Mouse (Mus musculus) hindbrain, embryonic 10.5 days (tissue): ENCODE measurements at regions not wholly inside any gene's neighbourhood (a gene's known extent, or its start where the extent isn't known, plus 50 kb on each side); places are given as distances from the start of the nearest gene placed in this dataset.

Experiments used
- DNase-seq: peaks from one replicate; pipeline ENCODE4 v3.0.0-alpha.2; 2017; ENCODE audit warnings: low spot score
- H3K27ac ChIP-seq: fragments of 300-500 bp; sonication (generic); 2 replicates; pipeline ENCODE4 v1.5.1; 2016; ENCODE audit warnings: mild to moderate bottlenecking, moderate library complexity
- H3K27me3 ChIP-seq: fragments of 300-500 bp; sonication (generic); 2 replicates; pipeline ENCODE4 v1.6.1; 2016; ENCODE audit warnings: mild to moderate bottlenecking; ENCODE audit not compliant: poor library complexity, insufficient read depth, severe bottlenecking
- H3K36me3 ChIP-seq: fragments of 300-500 bp; sonication (generic); 2 replicates; pipeline ENCODE4 v1.6.1; 2016; ENCODE audit warnings: mild to moderate bottlenecking, moderate library complexity
- H3K4me1 ChIP-seq: fragments of 300-500 bp; sonication (generic); replicated peaks from 2 replicates; pipeline ENCODE4 v1.6.1; 2016; ENCODE audit warnings: mild to moderate bottlenecking
- H3K4me3 ChIP-seq: fragments of 300-500 bp; sonication (generic); 2 replicates; pipeline ENCODE4 v1.5.1; 2016; ENCODE audit warnings: mild to moderate bottlenecking, moderate library complexity
- H3K9me3 ChIP-seq: fragments of 300-500 bp; sonication (generic); 2 replicates; pipeline ENCODE4 v1.6.1; 2016; ENCODE audit warnings: mild to moderate bottlenecking, moderate library complexity
- WGBS: fragments of 180-500 bp; shearing (Covaris S2); methylation state at CpG from one replicate; pipeline ENCODE4 v1.1.7; 2016; 5-methylcytosine and 5-hydroxymethylcytosine counted together

DNA sequence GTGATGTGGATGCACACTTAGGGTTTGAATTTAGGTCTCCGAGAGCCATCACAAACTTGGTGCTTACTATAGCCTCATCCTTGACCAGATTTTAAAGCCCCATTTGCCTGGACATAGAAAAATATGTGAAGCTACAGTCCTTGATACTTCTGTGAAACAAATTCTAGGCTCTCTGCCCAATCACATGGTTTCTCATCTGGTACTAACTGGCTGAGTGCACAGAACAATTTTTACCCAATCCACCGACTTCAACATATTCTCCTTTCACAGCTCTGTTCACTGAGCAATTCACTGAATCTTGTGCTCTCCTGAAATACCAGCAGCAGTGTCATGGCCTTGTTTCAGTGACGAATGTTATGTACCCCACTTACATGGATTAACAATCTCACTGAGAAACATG lies 176.7 kb upstream of the 4933412E24Rik start:
- WGBS, result 88% methylated on average over 3 of the region's 3 CpGs
- no peak for DNase-seq

DNA sequence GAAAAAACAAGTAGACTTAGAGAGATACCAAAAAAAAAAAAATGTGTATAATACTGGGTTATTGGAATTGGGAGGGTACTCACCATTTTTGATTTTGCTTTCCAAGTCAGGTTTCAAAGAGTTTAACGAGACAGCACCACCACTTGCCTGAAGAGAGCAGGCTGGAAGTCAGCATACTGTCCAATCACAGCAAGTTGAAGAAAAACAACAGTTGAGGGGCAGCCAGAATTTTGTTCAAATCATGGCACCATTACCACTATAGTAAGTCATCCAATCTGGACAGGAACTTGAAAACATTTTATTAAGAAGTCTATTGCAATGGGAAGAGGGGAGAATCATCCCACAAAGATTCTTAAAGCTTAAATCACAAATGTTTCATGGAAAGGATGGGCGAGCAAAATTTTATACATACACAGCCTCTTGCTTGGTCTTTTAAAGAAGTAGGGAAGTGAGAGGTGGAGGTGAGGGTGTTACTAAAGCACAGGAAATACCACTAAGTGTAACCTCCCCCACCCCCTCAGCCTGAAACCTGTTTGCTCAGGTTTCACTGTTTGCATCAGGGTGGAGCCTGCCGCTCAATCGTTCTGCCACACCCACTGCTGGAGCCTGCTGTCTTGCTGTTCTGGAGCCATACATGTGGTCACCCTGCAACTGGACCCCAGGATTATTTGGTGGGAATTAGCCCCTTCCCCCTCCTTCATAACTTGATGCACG lies 170.7 kb upstream of the 4933412E24Rik start:
- no peak overlapping the region for H3K4me3 ChIP-seq
- H3K27ac ChIP-seq, result no peak overlapping the region
- H3K27me3 ChIP-seq, result no peaks in the 10 kb centered on the region
- no peak for DNase-seq
- WGBS, result 66% methylated on average over 5 of the region's 5 CpGs
- no peaks in the 10 kb centered on the region for H3K9me3 ChIP-seq
- H3K4me1 ChIP-seq, result no peaks in the 10 kb centered on the region
- H3K36me3 ChIP-seq, result no peaks in the 10 kb centered on the region

More for the DNA sequence above, 176.7 kb upstream of the 4933412E24Rik start:
- Histone ChIP-seq H3K27me3 (no peaks in the 10 kb centered on the region), H3K4me1 (no peaks in the 10 kb centered on the region), H3K36me3 (no peaks in the 10 kb centered on the region), H3K27ac (no peak overlapping the region), H3K4me3 (no peak overlapping the region), H3K9me3 (no peaks in the 10 kb centered on the region)

DNA sequence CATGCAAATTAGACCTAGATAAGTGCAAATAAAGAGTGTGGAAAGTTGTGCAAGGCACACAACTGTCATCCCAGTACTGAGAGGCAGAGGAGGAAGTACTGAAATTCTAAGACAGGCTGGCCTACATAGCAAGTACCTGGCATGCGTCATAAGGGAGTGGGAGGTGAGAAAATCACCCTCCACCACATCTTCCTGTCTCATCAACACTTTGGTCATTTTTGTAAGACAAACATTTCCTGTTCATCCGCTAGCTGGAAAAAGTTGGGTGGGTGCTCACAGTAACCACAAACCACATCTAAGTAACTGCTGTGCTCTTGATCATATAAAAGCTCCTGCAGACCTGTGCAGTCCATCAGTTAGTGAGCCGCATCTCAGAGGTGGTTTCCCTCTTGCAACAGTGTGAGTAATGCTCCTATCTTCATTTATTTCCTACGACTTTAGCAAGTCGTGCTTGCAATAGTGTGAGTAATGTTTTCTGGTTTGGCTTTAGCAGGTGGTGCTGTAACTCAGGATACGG lies 125.2 kb upstream of the 4933412E24Rik start:
- no peaks in the 10 kb centered on the region for H3K9me3 ChIP-seq
- no peak overlapping the region for H3K4me3 ChIP-seq
- no peak overlapping the region for H3K27ac ChIP-seq
- H3K36me3 ChIP-seq, result no peaks in the 10 kb centered on the region
- DNase-seq, result no peak
- 91% methylated on average over 6 of the region's 6 CpGs for WGBS
- no peaks in the 10 kb centered on the region for H3K4me1 ChIP-seq
- H3K27me3 ChIP-seq, result no peaks in the 10 kb centered on the region

DNA sequence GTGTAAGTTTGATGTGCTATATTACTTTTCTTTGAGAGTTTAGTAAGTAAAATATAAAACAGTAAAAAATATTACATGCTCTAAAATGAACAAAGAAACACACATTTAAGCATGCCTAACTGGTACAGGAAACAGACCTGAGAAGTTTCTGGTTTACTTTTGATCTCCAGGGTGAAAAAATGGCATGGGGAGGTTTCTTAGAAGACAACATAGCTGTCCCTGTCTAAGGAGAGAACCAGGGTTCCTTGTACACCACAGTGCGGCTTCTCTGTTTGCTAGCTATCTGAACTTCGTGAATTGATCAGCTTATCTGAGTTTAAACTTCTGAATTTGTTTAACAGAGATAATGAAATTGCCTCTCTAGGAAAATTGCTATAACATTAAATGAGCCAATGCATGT lies 120.3 kb upstream of the 4933412E24Rik start:
- Histone ChIP-seq H3K27me3 (no peaks in the 10 kb centered on the region), H3K36me3 (no peaks in the 10 kb centered on the region), H3K27ac (no peak overlapping the region), H3K9me3 (no peaks in the 10 kb centered on the region), H3K4me3 (no peak overlapping the region), H3K4me1 (no peaks in the 10 kb centered on the region)
- 89% methylated on average over 2 of the region's 2 CpGs for WGBS
- no peak for DNase-seq

DNA sequence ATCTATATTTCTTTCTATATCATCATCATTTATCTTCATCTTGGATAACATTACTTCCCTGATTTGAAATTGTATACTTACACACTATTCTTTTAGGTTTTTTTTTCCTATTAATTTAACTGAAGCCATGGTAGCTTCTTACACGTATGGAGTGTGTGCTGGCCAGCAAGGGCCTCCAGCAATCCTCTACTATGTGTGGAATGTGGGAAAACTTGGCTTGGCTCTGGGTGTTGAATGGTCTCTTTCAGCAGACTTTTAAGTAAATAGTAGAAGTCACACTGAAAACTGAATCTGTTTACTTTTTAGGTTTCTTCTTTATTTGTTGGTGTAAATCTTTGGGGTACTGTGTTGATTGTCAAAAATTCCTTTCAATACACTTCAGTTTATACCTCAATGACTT lies 118.1 kb upstream of the 4933412E24Rik start:
- Histone ChIP-seq H3K36me3 (no peaks in the 10 kb centered on the region), H3K27ac (no peak overlapping the region), H3K9me3 (no peaks in the 10 kb centered on the region), H3K27me3 (no peaks in the 10 kb centered on the region), H3K4me3 (no peak overlapping the region), H3K4me1 (no peaks in the 10 kb centered on the region)
- DNase-seq, result no peak
- WGBS, result 50% methylated on average over 1 of the region's 1 CpGs

DNA sequence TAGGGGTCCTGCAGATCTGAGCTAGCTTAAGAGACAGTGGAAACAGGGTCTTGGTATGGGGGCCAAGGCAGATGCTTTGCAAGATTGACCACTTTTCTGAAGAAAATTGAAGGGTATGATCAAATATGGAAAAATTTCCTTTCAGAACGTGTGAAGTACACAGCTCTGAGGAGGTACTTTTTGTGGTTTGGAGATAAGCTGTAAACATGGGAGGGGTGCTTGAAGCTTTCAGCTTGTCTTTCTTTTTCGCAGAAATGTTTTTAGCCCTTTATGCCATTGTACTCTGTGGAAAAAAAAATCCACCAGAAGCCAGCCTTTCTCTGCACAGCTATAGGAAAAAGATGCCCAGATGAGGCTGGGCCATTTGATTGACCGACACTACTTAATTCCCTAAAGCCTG lies 116.3 kb upstream of the 4933412E24Rik start:
- H3K4me1 ChIP-seq, result no peaks in the 10 kb centered on the region
- H3K27me3 ChIP-seq, result no peaks in the 10 kb centered on the region
- H3K4me3 ChIP-seq, result no peak overlapping the region
- H3K9me3 ChIP-seq, result no peaks in the 10 kb centered on the region
- WGBS, result 88% methylated on average over 3 of the region's 3 CpGs
- no peak for DNase-seq
- H3K27ac ChIP-seq, result no peak overlapping the region
- H3K36me3 ChIP-seq, result no peaks in the 10 kb centered on the region

DNA sequence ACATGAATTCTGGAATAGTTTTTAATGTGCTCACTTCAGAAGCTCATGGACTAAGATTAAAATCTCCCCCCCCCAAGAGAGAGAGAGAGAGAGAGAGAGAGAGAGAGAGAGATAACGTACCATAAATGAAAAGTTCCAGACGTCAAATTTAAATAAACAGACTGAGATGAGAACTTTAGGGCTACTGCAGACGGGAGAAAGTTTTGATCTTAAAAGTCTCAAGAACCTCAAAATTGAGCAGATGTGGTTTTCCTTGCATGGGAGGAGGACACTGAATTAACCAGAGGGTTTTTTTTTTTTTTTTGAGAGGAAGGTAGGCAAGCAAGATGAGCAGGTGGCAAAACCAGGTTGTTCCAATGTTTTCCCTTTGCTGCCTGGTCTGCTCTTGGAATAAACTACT lies 108.0 kb upstream of the 4933412E24Rik start:
- Histone ChIP-seq H3K4me3 (no peak overlapping the region), H3K27ac (no peak overlapping the region), H3K9me3 (no peaks in the 10 kb centered on the region), H3K36me3 (no peaks in the 10 kb centered on the region), H3K4me1 (no peaks in the 10 kb centered on the region), H3K27me3 (no peaks in the 10 kb centered on the region)
- WGBS, result 95% methylated on average over 3 of the region's 3 CpGs
- DNase-seq, result no peak

DNA sequence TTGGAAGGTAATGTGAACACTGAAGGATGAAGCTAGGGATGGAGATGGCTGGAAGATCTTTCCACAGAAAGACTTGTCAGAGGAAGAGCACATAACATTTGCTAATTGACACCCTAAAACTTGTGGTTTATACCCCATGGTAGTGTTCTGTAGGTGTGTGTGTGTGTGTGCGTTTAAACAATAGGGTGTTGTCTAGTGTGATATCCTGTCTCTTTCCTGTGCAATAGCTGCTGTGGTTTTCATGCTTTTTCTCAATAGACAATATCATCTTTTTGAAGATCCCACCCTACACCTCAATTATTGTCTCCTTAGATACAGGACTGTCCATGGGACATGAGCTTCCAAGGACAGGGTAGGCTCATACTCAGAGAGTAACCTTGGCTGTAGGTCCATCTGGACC lies 103.5 kb upstream of the 4933412E24Rik start:
- Histone ChIP-seq H3K27ac (no peak overlapping the region), H3K36me3 (no peaks in the 10 kb centered on the region), H3K4me1 (no peaks in the 10 kb centered on the region), H3K4me3 (no peak overlapping the region), H3K9me3 (no peaks in the 10 kb centered on the region), H3K27me3 (no peaks in the 10 kb centered on the region)
- DNase-seq, result no peak
- WGBS, result 100% methylated on average over 1 of the region's 1 CpGs

DNA sequence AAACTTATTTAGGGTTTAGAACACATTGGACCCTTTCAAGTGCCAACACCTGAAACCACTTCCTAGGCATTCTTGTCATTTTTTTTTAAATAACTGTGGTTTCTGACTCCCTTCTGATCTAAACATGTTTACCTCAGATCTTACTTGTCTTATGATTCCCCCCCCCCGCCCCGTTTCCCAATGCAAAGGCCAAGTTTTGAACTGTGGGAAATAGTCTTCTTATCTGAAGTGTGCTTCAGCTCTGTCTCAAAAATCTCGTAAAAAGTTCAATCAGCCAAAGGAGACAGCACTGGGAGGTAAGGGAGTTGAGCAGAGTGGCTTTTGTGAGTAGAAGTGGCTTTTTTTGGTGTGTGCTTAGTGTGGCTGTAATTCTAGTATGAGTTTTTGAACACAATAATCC lies 95.5 kb upstream of the 4933412E24Rik start:
- no peak overlapping the region for H3K4me3 ChIP-seq
- H3K4me1 ChIP-seq, result no peaks in the 10 kb centered on the region
- DNase-seq, result no peak
- H3K27ac ChIP-seq, result no peak overlapping the region
- 91% methylated on average over 3 of the region's 3 CpGs for WGBS
- H3K9me3 ChIP-seq, result no peaks in the 10 kb centered on the region
- H3K27me3 ChIP-seq, result no peaks in the 10 kb centered on the region
- no peaks in the 10 kb centered on the region for H3K36me3 ChIP-seq

DNA sequence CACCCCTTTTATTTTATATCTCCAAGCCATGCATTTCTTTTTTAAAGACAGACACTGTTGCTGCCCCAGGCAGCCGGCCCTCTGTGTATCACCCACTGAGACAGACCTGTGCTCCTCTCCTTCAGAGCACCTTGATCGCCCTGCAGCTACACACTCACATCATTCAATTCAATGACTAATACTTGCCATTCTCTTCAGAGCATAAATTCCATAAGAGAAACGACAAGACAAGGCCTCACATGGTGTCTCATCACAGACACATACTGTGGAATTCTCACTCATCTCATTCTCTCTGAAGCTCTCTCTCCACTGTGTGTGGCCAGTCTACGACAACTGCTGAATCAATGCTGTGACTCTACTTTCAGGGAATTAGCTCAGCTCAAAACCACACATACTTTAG lies 94.6 kb upstream of the 4933412E24Rik start:
- WGBS, result 84% methylated on average over 4 of the region's 4 CpGs
- DNase-seq, result no peak
- Histone ChIP-seq H3K27me3 (no peaks in the 10 kb centered on the region), H3K27ac (no peak overlapping the region), H3K4me3 (no peak overlapping the region), H3K4me1 (no peaks in the 10 kb centered on the region), H3K36me3 (no peaks in the 10 kb centered on the region), H3K9me3 (no peaks in the 10 kb centered on the region)

DNA sequence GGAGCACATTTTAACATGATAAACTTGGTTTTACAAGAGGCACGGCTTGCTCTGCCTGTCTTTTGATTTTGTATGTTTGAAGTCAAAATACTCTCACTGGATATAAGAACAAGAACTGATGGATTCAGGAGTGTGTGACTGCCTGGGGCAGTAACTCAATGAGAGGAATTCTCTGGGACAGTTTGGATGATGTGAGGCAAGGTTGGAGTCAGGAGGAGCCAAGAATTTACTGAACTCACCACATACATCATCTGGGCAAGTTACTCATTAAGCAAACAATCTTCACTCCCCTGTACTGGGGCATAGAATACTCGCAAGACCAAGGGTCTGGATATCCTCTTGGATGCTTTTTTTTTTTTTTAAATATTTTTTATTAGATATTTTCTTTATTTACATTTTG lies 87.7 kb upstream of the 4933412E24Rik start:
- H3K27ac ChIP-seq, result no peak overlapping the region
- H3K4me3 ChIP-seq, result no peak overlapping the region
- H3K27me3 ChIP-seq, result no peaks in the 10 kb centered on the region
- H3K9me3 ChIP-seq, result no peaks in the 10 kb centered on the region
- no peaks in the 10 kb centered on the region for H3K36me3 ChIP-seq
- no peak for DNase-seq
- 86% methylated on average over 2 of the region's 2 CpGs for WGBS
- no peaks in the 10 kb centered on the region for H3K4me1 ChIP-seq

DNA sequence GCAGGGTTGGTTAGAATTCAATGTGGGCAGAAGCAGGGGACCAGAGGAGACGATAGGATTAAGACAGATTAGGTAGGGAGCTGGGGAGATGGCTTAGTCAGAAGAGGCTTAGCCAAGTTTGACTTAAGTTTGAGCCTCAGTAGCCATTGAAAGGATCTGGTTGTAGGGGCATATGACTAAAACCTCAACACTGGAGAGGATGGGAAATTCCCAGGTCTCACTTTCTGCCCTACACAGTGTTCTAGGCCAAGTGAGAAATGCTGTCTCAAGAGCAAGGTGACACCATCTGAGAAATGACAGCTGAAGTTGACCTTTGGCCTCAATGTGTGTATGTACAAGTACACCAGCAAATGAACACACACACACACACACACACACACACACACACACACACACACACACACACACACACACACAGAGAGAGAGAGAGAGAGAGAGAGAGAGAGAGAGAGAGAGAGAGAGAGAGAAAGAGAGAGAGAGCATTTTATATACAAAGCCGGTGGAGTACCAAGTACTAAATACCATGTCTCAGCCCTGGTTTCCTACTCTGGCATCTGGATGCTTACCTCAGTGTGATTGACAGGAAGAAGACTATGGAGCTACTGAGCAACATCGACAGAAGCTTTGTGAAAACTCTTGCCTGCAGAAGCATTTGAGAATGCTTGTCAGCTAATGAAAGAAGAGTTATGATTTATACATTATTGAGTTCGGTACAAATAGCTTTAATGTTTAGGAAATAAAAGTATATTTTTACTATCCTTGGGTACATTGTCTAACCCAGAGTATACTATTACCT lies 85.3 kb upstream of the 4933412E24Rik start:
- H3K9me3 ChIP-seq, result no peaks in the 10 kb centered on the region
- H3K27ac ChIP-seq, result no peak overlapping the region
- no peaks in the 10 kb centered on the region for H3K36me3 ChIP-seq
- no peak for DNase-seq
- no peak overlapping the region for H3K4me3 ChIP-seq
- no peaks in the 10 kb centered on the region for H3K4me1 ChIP-seq
- WGBS, result 87% methylated on average over 4 of the region's 4 CpGs
- H3K27me3 ChIP-seq, result no peaks in the 10 kb centered on the region

DNA sequence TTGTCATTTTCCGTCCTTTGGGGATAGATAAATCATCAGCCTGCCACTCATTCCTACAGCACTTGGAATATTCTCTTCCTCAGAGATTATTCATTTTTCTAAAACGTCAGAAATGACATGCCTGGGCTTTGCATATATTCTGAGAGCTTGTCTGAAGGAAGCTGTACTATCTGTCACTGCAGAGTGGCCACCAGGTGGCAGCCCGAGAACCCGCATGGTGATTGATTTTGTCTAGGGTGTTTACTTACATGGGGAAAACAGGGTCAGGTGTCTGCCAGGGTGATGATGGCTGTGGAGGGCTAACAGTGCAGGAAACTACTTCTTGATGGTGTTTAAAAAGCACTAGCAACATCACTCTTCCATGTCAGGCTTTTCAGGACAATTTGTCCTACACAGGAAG lies 80.7 kb upstream of the 4933412E24Rik start:
- Histone ChIP-seq H3K27ac (no peak overlapping the region), H3K27me3 (no peaks in the 10 kb centered on the region), H3K9me3 (no peaks in the 10 kb centered on the region), H3K4me3 (no peak overlapping the region), H3K36me3 (no peaks in the 10 kb centered on the region), H3K4me1 (no peaks in the 10 kb centered on the region)
- WGBS, result 11% methylated on average over 4 of the region's 4 CpGs
- peak; percentile 68 for DNase-seq
